Comparison of ENCODE assay signal across 13 mouse cellular contexts in genomic region chr1:93922609-93923008, GRCm38 (mm10). TPM values are rescaled to one million over a fixed set of nuclear protein-coding genes. Genes with fewer than 3 reads are reported as not detected.
DNase-seq lines count a peak whose midpoint lies in the region; ATAC-seq and TF ChIP-seq lines count a peak whose summit lies in the region.
"Not testable (repeated sequence)": the region's sequence is repeated elsewhere in the genome, so short reads cannot be mapped to it uniquely, and the experiment has no call there.
"Had no signal": no experiment of that assay in that cellular context is flagged by ENCODE, and none has a peak within 500 bp of the region (broad histone marks: within the 10 kb centered on the region; RNA-seq: fewer than 3 reads in every experiment).

No protein-coding gene starts in this region.

- H3K4me2 ChIP-seq in intestine, embryonic 15.5 days (replicated peaks): not testable (repeated sequence)

- not testable (repeated sequence) for H3K9me3 ChIP-seq in MEL (replicated peaks; ENCODE audit: insufficient read depth, low read length); intestine, embryonic 15.5 days

- not testable (repeated sequence) for TF ChIP-seq RAD21 in MEL (IDR thresholded peaks at IDR 0.05; ENCODE audit: low read depth, low read length)

- TF ChIP-seq CTCF in MEL (IDR thresholded peaks at IDR 0.05 in 2 of 3, conservative IDR thresholded peaks at IDR 0.05 in 1 of 3; ENCODE audit: control insufficient read depth in 1 of 3, insufficient read depth in 1 of 3, low read depth in 2 of 3, low read length in 3 of 3, poor library complexity in 1 of 3, severe bottlenecking in 1 of 3): not testable (repeated sequence)

- peak; percentile 57 for ATAC-seq in common myeloid progenitor, adult 5-6 weeks (replicated peaks; ENCODE audit: low read depth, poor library complexity, severe bottlenecking)
- ATAC-seq in intestine, embryonic 15.5 days: 0 out of 2 replicates have a peak, but pooled peaks have one; percentile 51
- ATAC-seq in megakaryocyte-erythroid progenitor cell, adult 5-6 weeks (replicated peaks; ENCODE audit: low FRiP score, low TSS enrichment, poor library complexity, severe bottlenecking): peak; percentile 47; the same call in 1 of the 2 replicates

- peak; percentile 49 for DNase-seq in MEL (ENCODE audit: low read depth, low spot score)
- DNase-seq in heart, adult 11 months: peak; percentile 58

- peak overlapping the region; percentile 14; the same call in 1 of the 2 replicates for H3K27ac ChIP-seq in MEL (ENCODE audit: control insufficient read depth, low read depth, low read length)
- H3K27ac ChIP-seq in intestine, embryonic 15.5 days: not testable (repeated sequence)

- H3K36me3 ChIP-seq in MEL (ENCODE audit: control insufficient read depth in 1 of 2, insufficient read depth in 2 of 2, low read length in 2 of 2): peaks cover 0 to 14% of the 10 kb centered on the region in 2 experiments; a peak in 2 of 4 replicates
- not testable (repeated sequence) for H3K36me3 ChIP-seq in intestine, embryonic 15.5 days

- TF ChIP-seq POLR2A in MEL (IDR thresholded peaks at IDR 0.05; ENCODE audit: control insufficient read depth in 1 of 2, insufficient read depth in 1 of 2, low read depth in 1 of 2, low read length in 2 of 2, poor library complexity in 1 of 2): not testable (repeated sequence)

- 0 out of 4 replicates have a peak overlapping the region, but pooled peaks of 1 of the 2 experiments have one; percentile 12 for H3K4me3 ChIP-seq in MEL (ENCODE audit: control insufficient read depth in 1 of 2, insufficient read depth in 1 of 2, low read depth in 2 of 2, low read length in 2 of 2)
- not testable (repeated sequence) for H3K4me3 ChIP-seq in intestine, embryonic 15.5 days (replicated peaks)

- H3K4me1 ChIP-seq in MEL (ENCODE audit: control insufficient read depth in 1 of 2, insufficient read depth in 2 of 2, low read length in 2 of 2): peaks cover 10 to 23% of the 10 kb centered on the region in 2 experiments
- H3K4me1 ChIP-seq in intestine, embryonic 15.5 days (replicated peaks): not testable (repeated sequence)

- TF ChIP-seq EP300 in MEL (IDR thresholded peaks at IDR 0.05; ENCODE audit: low read depth in 1 of 2, low read length in 2 of 2): not testable (repeated sequence)

- not testable (repeated sequence) for H3K79me2 ChIP-seq in MEL (ENCODE audit: control insufficient read depth, insufficient read depth, low read length, poor library complexity)

- H3K9ac ChIP-seq in MEL (ENCODE audit: control insufficient read depth, low read depth, low read length, poor library complexity, severe bottlenecking): peak overlapping the region; percentile 3; the same call in 1 of the 2 replicates
- H3K9ac ChIP-seq in intestine, embryonic 15.5 days: not testable (repeated sequence)

- not testable (repeated sequence) for H3K27me3 ChIP-seq in MEL (ENCODE audit: control insufficient read depth in 1 of 2, insufficient read depth in 2 of 2, low read length in 2 of 2); intestine, embryonic 15.5 days (replicated peaks)

- WGBS in intestine, embryonic 15.5 days: 85% methylated on average over 3 of the region's 3 CpGs

RNA-seq across cellular contexts. Expression of gene Gal3st2b, which starts 4.5 kb away (rescaled TPM):
- 0.07 TPM in 1 of 2 replicates, not detected in the other for total RNA-seq in MEL (2012; rRNA removed)
- under 1 TPM in 1 of 2 experiments, not detected in 1; 0.14 TPM for polyA plus RNA-seq in MEL (2012; ENCODE audit: insufficient read depth in 1 of 2, insufficient read length in 2 of 2, low read depth in 1 of 2, low replicate concordance in 2 of 2, missing spikeins in 1 of 2)
- not detected in 2 replicates for total RNA-seq in common myeloid progenitor, adult 5-6 weeks (2017)
- 0.16 TPM in 1 of 2 replicates, not detected in the other for polyA plus RNA-seq in intestine, embryonic 15.5 days (2015; fragmentation: Nextera tagmentation; extraction: Ambion mirVana)
- not detected in 2 replicates for total RNA-seq in megakaryocyte-erythroid progenitor cell, adult 5-6 weeks (2014; fragmentation: Nextera tagmentation)
- total RNA-seq in megakaryocyte-erythroid progenitor cell, adult 5-6 weeks (2017): not detected in 2 replicates
- total RNA-seq: adrenal gland, adult 18-20 months; ES-E14 had no signal
- polyA plus RNA-seq: C2C12; embryonic facial prominence, embryonic 11.5 days; embryonic facial prominence, embryonic 13.5 days; erythroblast, embryonic 14.5 days; forebrain, embryonic 10.5 days; forebrain, embryonic 14.5 days had no signal
